Mouse (Mus musculus) cerebellum, adult 18-20 months (tissue): ENCODE results near the gene Snd1.

Experiments
- DNase-seq, 2 experiments: peaks; one replicate each; pipeline ENCODE4 v3.0.0; 2021

Snd1 gene

DNA sequence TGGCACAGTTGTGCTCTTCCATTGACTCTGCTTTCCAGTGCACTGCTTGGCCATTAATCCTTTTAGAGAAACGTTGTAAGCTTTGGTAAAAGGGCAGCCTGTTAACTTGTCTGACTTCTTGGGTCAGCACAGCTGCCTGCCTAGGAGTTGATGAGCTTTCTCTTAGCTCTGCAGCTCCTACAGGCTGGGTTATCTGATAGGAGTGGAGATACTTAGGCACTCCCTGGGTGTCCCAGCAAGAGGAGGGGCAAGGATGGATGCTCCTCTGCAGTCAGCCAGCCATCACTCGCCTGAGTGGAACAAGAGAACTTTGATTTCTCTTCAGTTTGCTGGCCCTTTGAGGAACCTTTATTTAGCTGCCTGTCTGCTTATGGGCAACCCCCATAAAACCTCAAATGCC is 235.1 kb downstream of the Snd1 start:
- DNase-seq, result no peak

- DNase-seq, result no peak
Observed at GRCm38 (mm10) chr6:28717203-28717844, 242.4 kb downstream of the Snd1 start.

GRCm38 (mm10) chr6:28717845-28718237 is 242.9 kb downstream of the Snd1 start:
- peak in 1 of 2 experiments; percentile 22 for DNase-seq

DNA sequence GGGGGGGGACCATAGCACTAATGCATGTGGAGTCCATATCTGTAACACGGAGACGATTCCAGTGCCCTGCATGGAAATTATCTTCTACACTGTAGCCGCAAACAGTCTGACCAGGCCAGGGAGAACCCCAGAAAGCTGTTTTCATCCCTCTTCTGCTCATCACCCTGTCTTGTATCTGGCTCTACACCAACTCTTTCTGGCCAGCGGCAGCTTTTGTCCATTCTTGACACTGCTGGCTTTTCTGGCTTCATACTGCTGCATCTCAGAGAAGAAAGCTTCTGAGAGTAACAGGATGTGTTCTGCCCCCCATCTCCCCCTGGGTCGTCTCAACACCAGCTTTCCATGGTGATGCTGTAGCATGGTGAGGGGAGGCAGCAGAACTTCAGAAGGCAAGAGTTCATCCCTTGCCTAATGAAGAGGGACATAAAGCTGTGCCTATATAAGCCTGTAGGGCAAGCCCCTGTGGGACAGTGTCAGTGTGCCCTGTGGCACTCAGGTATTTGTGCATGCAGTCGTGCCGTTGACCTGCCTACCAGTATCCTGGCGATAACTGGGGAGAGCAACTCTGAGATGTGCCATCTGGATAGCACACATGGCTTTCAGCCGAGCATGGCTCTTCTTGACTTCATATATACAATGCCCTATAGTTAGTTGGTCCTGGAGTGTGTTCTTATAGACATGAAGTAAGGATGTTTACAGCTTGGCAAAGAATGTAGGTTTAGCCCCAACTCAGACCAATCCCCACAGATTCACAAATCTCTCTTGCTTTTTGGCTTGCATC is 245.6 kb downstream of the Snd1 start:
- peak; percentile 48 to 50 for DNase-seq

DNA sequence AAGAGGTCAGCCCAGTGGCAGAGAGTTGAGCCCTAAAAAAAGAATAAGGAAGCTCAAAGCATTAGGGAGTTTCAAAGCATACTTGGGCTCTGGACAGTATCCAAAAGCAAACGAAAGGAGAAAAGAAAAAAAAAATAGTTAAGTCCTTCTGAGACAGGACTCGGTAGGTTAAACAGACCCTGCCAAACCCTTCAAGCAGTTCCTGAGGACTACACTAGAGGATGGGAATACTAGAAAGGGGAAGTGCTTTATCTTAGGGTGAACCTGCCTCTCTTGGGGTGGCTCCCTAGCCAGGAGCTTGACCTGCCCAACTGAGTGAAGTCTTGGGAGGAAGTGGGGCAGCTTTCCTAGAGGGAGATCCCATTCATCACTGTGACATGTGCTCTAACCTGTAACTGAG is 248.1 kb downstream of the Snd1 start:
- no peak for DNase-seq

GRCm38 (mm10) chr6:28724776-28725175 is 249.8 kb downstream of the Snd1 start:
- DNase-seq, result no peak

- no peak for DNase-seq
Observed at GRCm38 (mm10) chr6:28729236-28729635, 254.3 kb downstream of the Snd1 start.

GRCm38 (mm10) chr6:28729649-28730048 is 254.7 kb downstream of the Snd1 start:
- no peak for DNase-seq

DNA sequence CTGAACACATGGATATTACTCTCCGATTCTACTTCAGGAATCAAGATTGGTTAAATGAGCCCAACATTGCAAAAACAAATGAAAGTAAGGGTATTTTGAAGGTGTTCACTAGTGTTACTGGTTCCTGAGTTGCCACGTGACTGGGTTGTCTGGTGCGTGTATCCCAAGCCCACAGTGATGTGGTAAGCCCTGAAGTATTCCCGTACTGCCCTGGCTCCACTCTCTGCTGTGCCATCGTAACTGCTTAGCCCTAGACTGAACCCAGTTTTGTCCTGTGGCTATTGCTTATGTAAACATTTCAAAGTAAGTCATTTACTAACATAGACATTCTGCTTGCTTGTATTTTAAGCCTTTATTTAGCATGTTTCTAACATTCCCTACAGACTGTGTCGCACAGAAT is 256.3 kb downstream of the Snd1 start:
- DNase-seq, result no peak

DNA sequence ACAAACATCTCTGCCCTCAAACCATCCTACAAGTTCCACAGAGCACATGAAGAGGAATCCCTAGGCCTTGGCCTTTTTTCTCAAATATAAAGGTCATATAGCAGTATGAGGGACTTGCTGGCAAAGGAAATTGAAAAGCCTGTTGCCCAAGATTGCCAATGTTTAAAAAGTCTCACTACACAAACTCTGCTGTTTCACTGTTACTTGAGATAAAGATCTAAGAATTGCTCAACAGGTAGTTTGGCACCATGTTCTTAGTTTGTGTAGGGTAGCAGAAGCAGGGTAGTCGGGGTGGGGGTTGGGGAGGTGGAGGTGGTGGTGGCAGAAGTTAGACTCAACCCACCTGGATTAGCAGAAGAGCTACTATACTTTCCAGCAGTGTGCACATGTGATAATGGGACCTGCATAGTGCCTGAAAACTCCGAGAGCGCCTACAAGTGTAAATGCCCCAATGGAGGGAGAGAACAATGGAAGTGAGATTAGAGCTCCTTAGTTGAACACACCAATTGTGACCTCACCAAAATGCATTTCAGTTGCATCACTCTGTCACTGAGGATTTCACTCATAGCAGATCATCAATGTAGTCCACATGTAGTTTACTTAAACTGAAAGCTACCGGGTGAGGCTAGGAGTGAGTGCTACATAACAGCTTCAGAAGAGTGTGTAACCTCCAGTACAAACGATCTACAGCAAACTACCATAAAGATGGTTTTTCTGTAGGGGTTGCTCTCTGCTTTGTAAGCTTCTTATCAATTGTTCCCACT is 259.1 kb downstream of the Snd1 start:
- DNase-seq, result no peak

DNA sequence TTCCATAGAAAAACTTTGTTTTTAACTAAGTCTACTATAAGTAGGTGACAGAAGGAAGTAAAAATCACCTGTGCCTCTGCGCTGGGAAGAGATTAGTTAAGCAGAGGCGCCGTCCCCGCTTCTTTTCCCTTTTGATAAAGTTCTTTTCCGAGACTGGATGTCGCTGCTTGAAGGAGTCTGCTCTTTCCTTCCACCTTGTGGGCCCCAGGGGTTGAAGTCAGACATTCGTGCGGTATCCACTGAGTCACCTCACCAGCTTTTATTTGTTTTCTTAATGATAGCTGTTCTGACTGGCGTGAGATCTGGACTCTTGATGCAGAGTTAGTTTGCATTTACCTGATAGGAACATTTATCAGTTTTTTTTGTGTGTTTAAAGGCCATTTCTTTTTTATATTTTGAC is 260.2 kb downstream of the Snd1 start:
- DNase-seq, result no peak

- DNase-seq, result no peak
Observed at GRCm38 (mm10) chr6:28736665-28737064, 261.7 kb downstream of the Snd1 start.

DNA sequence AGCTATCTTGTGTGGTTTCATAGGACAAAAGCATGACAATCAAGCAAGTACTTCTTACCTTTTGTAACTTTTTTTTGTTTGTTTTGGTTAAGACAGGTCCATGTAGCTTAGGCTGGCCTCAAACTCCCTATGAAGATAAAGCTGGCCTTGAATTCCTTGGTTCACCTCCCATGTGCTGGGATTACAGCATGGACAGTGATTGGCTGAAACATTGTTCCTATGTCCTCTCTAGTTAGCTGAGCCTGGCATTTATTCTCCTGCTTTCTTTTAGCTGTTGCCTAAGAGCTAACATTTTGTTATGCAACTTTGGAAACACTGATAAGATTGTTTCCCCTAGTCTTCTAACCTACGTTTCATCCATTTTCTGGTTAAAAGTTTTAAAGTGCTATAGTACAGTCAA is 262.7 kb downstream of the Snd1 start:
- DNase-seq, result no peak

- DNase-seq, result no peak
Observed at GRCm38 (mm10) chr6:28743586-28743985, 268.6 kb downstream of the Snd1 start.

- DNase-seq, result no peak
Observed at GRCm38 (mm10) chr6:28745864-28746263, 270.9 kb downstream of the Snd1 start.

DNA sequence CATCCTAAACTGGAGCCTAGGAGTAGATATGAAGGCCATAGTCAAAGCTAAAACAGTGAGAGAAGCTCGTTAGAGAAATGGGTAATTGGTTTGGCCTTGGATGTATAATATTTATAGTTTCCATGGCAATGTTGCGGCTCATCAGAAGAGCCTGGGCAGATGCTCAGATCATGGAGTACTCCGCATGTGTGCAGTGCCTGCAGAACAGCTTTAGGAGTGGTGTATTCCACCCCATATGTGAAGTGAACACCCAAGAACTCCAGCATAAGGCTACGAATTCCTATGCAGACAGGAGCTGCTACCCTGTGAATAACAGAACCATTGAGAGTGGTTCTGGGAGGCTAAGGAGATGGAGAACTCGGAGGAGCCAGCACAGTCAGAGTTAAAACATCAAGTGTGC is 272.1 kb downstream of the Snd1 start:
- no peak for DNase-seq

- DNase-seq, result peak; percentile 81 to 84
Observed at GRCm38 (mm10) chr6:28747931-28748670, 273.2 kb downstream of the Snd1 start.

DNA sequence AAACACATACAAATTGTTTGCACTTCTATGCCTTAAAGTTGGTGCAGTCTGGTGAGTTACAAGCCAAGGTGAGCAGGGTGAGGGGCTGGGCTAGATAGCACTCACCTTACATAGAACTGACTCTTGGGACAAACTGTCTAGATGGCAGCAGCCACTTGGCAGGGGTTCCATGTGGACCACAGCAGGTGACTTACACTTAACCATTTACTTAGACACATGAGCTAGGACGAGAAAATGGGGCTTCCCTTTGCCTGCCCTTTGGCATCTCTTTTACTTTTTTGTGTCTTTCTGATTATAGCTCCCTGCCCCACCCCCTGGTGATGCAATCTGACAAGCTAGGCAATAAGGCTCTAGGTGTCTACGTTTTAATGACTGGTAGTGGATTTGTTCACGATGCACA is 274.3 kb downstream of the Snd1 start:
- no peak for DNase-seq

DNA sequence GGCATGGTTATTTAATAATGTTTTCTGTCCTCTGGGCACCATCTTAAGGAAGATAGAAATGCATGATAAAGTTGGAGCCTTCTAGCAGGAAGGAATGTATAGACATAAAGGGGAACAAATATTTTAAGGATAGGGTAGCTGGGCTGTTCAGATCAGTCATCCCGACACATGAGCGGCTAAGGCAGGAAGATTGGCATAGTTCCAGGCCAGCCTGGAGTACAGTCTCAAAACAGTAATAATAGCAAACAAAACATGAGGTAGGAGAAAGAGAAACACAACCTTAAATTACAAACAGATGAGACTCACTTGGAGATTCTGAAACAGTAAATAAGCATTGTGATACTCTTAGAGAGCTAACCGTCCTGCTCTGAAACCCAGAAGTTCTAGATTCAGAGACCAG is 276.2 kb downstream of the Snd1 start:
- peak in 1 of 2 experiments; percentile 24 for DNase-seq

DNA sequence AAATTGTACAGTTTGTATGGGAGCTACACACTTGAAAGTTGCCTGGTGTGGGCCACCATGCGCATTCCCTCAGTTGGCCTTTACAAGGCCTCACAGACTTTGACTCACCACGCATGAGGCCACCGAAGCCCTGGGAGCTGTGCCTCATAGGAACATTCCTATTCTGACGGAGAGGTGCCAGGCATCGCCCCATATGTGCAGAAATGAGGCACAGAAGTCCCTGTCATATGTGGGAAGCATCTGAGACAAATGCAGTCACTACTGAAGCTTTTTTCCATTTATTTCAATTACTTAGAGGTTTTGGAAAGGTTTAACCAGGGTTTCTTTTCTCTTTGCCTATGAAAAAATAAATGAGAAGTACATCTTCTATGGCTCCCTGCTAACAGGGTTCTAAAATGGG is 278.3 kb downstream of the Snd1 start:
- peak in 1 of 2 experiments; percentile 21 for DNase-seq

GRCm38 (mm10) chr6:28753681-28754080 is 278.7 kb downstream of the Snd1 start:
- DNase-seq, result no peak

DNA sequence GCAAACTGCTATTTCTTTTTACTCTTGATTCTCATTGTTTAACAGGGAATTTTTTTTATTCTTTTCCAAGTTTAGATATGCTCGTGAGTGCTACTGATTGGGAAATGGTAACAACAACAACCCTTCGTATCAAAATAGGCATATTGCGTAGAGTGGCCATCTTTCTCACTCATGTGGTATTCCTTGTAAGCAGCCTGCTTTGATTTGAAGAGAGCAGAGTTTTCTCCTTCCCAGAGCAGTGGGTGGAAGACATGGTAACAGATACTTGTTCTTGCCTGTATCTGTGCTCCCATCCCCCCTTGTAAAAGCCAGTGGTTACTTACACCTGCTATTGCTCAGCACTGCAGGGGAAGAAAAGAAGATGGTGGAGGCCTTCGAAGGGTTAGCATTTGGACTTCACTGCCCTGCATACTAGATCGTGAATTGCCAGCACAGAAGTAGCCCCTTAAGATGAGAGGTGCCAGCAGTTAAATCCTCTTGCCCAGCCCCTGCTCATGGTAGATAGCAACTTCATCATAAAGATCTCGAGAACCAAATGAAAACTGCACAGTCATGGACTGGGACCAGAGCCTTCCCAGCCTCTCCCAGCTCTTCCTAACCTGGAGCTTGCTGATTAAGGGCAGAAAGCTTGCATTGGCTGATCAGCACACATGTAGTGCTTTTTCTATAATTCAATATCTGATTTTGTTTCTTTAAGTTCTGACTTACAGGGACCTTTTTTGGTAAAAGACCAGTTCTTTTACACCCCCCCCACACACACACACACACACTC is 279.4 kb downstream of the Snd1 start:
- no peak for DNase-seq
